Mouse (Mus musculus): ENCODE measurements at regions not wholly inside any gene's neighbourhood (a gene's known extent, or its start where the extent isn't known, plus 50 kb on each side); places are given as distances from the start of the nearest gene placed in this dataset.
"Not testable (repeated sequence)": the region's sequence is repeated elsewhere in the genome, so short reads cannot be mapped to it uniquely, and the experiment has no call there.

GRCm38 (mm10) chr17:61337094-61337493, 1544.0 kb downstream of the Efna5 start:
- DNase-seq (ENCODE audit: low read depth, low spot score), result no peak

GRCm38 (mm10) chr17:61325401-61325800, 1555.7 kb downstream of the Efna5 start:
- DNase-seq (ENCODE audit: low read depth, low spot score), result no peak

GRCm38 (mm10) chr17:61320865-61321264, 1560.3 kb downstream of the Efna5 start:
- no peak for DNase-seq (ENCODE audit: low read depth, low spot score)

- DNase-seq (ENCODE audit: low read depth, low spot score), result no peak
These were observed 1567.7 kb downstream of the Efna5 start for GRCm38 (mm10) chr17:61313424-61313823.

- no peak for DNase-seq (ENCODE audit: low read depth, low spot score)
These were observed 1569.9 kb downstream of the Efna5 start for GRCm38 (mm10) chr17:61311189-61311588.

- no peak for DNase-seq (ENCODE audit: low read depth, low spot score)
These were observed 1577.5 kb downstream of the Efna5 start for GRCm38 (mm10) chr17:61303611-61304010.

GRCm38 (mm10) chr17:61301984-61302383, 1579.1 kb downstream of the Efna5 start:
- DNase-seq (ENCODE audit: low read depth, low spot score), result peak; percentile 42

GRCm38 (mm10) chr17:61301171-61301570, 1579.9 kb downstream of the Efna5 start:
- no peak for DNase-seq (ENCODE audit: low read depth, low spot score)

- DNase-seq (ENCODE audit: low read depth, low spot score), result no peak
These were observed 1590.0 kb downstream of the Efna5 start for GRCm38 (mm10) chr17:61291129-61291528.

GRCm38 (mm10) chr17:61288590-61288989, 1592.5 kb downstream of the Efna5 start:
- no peak for DNase-seq (ENCODE audit: low read depth, low spot score)

- no peak for DNase-seq (ENCODE audit: low read depth, low spot score)
These were observed 1607.5 kb downstream of the Efna5 start for GRCm38 (mm10) chr17:61273631-61274030.

- not testable (repeated sequence) for DNase-seq (ENCODE audit: low read depth, low spot score)
These were observed 1624.6 kb downstream of the Efna5 start for GRCm38 (mm10) chr17:61256526-61256925.

GRCm38 (mm10) chr17:61248411-61248810, 1632.7 kb downstream of the Efna5 start:
- DNase-seq (ENCODE audit: low read depth, low spot score), result no peak

- no peak for DNase-seq (ENCODE audit: low read depth, low spot score)
These were observed 1663.9 kb downstream of the Efna5 start for GRCm38 (mm10) chr17:61217198-61217722.

- DNase-seq (ENCODE audit: low read depth, low spot score), result no peak
These were observed 1676.8 kb downstream of the Efna5 start for GRCm38 (mm10) chr17:61204316-61204715.

GRCm38 (mm10) chr17:61187880-61188279, 1693.2 kb downstream of the Efna5 start:
- DNase-seq (ENCODE audit: low read depth, low spot score), result not testable (repeated sequence)

GRCm38 (mm10) chr17:61176586-61176985, 1704.5 kb downstream of the Efna5 start:
- DNase-seq (ENCODE audit: low read depth, low spot score), result no peak

GRCm38 (mm10) chr17:61159437-61159836, 1721.7 kb downstream of the Efna5 start:
- DNase-seq (ENCODE audit: low read depth, low spot score), result no peak

GRCm38 (mm10) chr17:61137006-61137405, 1744.1 kb downstream of the Efna5 start:
- DNase-seq (ENCODE audit: low read depth, low spot score), result no peak

GRCm38 (mm10) chr17:61127767-61128166, 1753.3 kb downstream of the Efna5 start:
- no peak for DNase-seq (ENCODE audit: low read depth, low spot score)

- DNase-seq (ENCODE audit: low read depth, low spot score), result no peak
These were observed 1774.8 kb downstream of the Efna5 start for GRCm38 (mm10) chr17:61106302-61106701.

GRCm38 (mm10) chr17:61060450-61060849, 1820.7 kb downstream of the Efna5 start:
- no peak for DNase-seq (ENCODE audit: low read depth, low spot score)

GRCm38 (mm10) chr17:61058471-61058870, 1822.6 kb downstream of the Efna5 start:
- DNase-seq (ENCODE audit: low read depth, low spot score), result no peak

Data from brain, embryonic 18.5 days (tissue).